Mouse (Mus musculus) ovary, postnatal 10 days (tissue): Measurements from ENCODE around the gene Opcml.

Experiments
- DNase-seq: peaks from one replicate; pipeline ENCODE4 v3.0.0; 2022; ENCODE audit warnings: low spot score

Gene Opcml

DNA sequence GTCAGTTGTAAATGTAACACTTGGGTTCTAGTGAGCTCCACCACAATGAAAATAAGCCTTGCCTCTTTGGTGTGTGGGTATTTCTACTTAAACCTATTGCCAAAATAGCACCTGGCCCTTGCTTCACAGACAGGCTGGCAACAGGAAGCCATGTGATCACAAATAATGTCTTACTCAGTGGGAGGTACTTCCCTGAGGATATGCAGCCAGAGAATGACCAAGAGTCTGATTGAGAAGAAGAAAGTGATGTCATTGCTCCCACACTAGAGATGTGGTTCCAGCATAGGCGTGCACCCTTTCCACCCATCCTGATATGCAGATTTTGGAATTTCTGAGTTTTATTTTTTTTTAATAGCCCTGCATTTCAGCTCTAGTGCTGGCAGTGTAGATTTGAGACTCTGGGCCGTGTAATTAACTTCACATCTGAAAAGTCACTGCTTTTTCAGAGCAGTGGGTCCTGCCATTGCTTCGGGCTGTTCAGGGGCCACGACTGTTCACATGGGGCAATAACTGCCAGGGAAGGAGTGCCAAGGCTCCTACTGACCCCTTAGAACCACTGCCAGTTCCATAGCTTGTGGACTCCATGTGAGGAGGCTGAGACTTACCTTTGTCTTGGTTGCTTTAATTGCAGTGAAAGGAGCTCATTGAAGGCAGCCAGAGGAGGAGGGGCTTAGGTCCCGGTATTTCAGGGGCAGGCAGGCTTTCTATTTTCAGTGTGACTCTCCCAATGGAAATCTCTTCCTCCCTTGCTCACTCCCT is 649.0 kb downstream of the Opcml start:
- DNase-seq: no peak

- no peak for DNase-seq
These were observed 649.7 kb downstream of the Opcml start for GRCm38 (mm10) chr9:28440192-28440795.

- no peak for DNase-seq
These were observed 653.9 kb downstream of the Opcml start for GRCm38 (mm10) chr9:28444485-28444884.

DNA sequence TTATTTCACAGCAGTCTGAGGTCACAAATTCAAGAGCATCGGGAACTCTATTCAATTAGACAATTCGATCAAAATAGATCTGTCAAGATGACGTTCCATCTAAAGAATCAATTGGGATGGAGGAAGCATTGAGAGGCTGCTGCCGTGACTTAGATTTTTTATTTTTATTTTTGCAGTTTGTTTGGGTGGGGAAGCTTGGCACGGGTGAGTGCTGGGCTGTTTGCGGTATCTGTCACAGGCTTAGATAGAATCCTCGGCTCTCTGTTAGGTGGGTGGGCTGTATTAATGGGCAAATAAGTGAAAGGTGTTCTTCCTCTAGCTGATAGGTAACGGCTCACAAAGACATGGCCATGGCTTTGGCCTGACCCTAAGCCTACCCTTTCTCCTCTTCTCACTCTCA is 654.4 kb downstream of the Opcml start:
- no peak for DNase-seq

DNA sequence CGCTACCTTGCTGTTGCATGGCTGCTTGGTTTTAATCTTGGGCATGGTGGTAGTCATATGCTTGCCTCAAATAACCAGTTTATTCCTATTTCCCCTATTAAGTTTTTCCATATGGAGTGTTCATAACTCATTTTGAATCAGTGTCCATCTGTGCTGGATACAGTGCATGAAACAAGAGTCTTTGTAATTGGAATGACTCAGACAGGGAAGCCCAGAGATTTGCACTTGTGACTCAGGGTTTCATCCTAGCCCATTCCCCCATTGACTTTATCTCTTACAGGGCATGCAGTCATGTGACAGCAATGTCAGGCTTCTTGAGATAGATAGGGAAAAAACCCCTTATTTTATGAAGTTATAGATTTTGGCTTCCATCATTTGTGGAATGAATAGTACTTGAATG is 655.3 kb downstream of the Opcml start:
- no peak for DNase-seq

DNA sequence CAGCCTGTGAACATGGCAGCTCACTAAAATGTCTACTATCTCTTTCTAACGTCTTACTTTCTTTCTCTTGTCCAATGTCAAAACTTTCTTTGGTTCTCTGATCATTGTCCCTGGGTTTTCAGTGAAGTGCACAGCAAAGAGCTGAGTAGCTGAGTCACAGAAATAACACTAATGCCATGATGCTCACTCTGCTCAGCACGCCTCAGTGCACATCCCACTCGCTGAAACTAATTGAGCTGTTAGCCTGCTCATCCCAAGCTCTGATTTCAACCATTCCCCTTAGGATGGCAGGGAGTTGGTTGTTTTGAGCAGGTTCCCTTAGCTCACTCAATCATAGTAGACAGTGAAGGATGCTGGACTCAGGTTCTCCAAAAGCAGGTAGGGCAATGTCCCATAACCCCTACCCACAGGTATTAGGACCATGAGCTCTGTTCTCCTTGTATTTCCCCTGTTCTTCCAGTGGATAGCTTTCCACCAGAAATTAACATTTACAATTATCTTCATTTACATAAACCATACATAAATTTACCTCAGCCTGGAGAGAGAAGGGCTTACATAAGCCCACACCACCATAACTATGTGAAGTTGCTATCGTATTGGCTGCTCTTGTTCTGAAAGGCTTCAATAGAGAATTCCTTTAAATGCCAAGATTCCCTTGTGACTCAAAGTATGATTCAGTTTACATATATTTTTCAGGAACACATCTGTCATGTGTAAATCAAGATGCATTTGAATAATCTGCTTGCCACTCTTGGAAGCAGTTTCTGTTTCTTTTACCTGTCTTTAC is 655.9 kb downstream of the Opcml start:
- no peak for DNase-seq

GRCm38 (mm10) chr9:28452509-28452908 is 661.9 kb downstream of the Opcml start:
- DNase-seq: no peak

GRCm38 (mm10) chr9:28453062-28453461 is 662.5 kb downstream of the Opcml start:
- no peak for DNase-seq

DNA sequence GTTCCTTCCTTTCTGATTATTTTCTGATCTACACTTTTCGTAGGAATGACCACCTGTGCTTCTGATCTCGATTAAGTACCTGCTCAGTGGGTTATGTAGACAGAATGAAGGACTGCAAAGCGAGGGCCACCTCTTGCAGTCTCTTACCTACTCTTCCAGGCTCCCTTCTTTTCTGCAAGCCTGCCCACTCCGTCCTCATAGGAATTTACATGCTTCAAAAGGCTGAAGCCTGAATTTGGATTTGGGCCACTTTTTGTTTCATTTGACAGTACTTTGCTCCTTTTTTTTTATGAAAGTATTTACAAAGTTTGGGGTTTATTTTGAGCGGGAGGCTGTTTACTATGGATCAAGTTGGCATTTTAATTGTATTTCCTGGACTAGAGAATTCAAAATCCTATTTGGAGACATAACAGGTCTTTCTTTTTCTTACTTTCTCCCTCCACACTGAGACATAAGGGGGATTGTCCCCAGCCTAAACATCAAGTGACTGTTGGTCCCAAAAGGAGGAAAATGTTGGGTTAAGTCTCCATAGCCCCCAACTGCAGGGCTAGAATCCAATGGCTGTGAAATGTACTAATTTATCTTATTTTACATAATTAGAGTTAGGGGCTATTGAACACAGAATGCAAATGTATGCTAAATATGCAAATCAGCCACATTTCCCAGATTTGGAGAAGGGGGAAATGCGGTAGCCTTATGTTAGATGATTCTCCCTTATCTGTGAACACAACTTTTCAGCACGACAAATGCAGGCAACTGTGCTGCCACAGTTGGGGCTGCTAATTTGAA is 667.6 kb downstream of the Opcml start:
- no peak for DNase-seq

DNA sequence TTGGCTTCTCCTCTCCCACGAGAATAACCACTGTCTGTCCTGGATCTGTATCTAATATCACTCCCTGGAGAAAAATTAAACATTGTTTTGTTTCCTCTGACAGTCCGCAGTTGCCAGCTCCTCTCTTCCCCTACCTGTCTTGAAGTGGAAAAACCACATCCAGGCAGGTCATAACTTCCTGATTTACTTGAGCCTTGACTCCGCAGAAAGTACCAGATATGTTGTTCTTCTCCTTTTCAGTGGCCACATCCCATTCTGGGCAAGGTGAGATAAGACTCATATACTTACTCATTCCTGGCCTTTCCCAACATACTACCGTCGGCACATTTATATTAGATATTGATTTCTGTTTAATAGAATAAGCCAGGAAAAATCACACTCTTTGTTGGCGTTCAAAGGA is 673.0 kb downstream of the Opcml start:
- no peak for DNase-seq

- no peak for DNase-seq
These were observed 678.8 kb downstream of the Opcml start for GRCm38 (mm10) chr9:28469419-28469818.

DNA sequence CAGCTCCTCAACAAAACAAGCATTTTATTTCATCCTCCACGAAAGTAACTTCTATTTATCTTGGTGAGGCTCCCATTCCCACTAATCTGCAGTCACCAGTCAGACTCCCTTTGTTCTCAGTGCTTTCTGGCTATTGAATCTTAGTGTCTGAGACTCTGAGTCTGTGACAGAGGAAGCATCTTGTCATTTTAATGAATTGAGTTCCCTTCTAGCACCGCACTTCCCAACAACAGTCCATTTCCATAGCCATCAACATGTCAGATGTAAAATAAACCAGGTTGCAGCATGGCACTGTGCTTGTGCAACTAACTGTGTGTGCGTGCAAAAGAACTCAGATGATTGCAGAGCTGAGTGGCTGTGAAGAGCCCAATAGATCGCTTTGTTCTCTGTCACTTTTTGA is 680.9 kb downstream of the Opcml start:
- no peak for DNase-seq

DNA sequence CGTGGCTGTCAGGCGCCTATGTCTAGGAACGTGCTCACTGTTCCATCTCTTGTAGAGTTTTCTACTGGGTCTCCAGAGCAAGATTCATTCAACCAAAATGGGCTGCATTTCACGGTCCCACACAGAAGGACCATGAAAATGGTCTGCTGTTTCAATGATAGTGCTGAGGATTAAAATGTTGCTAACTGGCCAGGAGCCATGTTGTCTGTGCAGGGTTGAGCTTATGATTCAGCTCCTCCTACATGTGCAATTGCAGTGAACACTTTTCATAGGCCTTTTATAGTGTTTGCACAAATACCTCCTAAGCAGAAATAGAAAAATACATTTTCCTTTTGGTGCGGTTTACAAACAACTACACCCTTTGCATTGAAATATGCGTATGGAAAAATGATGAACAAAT is 684.0 kb downstream of the Opcml start:
- no peak for DNase-seq

GRCm38 (mm10) chr9:28481261-28481660 is 690.7 kb downstream of the Opcml start:
- no peak for DNase-seq

- DNase-seq: no peak
These were observed 697.9 kb downstream of the Opcml start for GRCm38 (mm10) chr9:28488499-28488898.

DNA sequence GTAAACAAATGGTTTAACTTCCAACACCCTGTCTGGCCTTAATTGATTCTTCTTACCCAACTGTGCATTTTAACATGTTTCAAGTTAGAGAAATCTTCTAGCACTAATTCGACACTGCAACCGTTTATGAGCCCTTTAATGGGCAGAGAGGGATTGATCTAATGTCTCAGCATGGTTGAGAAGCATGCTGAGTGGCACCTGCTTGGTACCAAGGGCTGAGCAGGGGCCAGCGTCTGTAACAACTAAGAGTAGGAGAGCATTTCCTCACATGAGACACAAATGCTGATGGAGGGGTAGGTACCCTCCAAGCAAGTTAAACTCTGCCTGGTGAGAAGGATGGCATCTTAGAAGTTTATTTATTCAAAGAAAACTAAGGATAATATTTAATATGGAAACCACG is 699.3 kb downstream of the Opcml start:
- no peak for DNase-seq

DNA sequence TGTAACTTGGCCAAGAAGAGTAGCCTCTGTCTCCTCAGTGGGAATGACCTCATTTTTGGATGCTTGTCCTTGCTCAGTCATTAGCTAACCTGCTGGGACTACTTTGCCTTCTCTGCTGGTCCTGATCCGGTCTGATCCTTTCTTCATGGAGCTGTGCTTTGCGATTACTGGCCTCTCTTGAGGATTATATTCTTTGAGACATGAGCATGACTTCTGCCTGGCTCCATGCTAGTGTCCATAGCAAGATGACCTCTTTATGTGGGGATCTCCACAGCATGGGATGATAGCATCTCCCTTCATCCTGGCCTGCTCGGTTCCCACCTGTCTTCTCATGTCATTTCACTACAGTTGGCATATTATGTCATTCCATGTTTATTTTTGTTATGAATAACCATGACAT is 699.8 kb downstream of the Opcml start:
- no peak for DNase-seq

DNA sequence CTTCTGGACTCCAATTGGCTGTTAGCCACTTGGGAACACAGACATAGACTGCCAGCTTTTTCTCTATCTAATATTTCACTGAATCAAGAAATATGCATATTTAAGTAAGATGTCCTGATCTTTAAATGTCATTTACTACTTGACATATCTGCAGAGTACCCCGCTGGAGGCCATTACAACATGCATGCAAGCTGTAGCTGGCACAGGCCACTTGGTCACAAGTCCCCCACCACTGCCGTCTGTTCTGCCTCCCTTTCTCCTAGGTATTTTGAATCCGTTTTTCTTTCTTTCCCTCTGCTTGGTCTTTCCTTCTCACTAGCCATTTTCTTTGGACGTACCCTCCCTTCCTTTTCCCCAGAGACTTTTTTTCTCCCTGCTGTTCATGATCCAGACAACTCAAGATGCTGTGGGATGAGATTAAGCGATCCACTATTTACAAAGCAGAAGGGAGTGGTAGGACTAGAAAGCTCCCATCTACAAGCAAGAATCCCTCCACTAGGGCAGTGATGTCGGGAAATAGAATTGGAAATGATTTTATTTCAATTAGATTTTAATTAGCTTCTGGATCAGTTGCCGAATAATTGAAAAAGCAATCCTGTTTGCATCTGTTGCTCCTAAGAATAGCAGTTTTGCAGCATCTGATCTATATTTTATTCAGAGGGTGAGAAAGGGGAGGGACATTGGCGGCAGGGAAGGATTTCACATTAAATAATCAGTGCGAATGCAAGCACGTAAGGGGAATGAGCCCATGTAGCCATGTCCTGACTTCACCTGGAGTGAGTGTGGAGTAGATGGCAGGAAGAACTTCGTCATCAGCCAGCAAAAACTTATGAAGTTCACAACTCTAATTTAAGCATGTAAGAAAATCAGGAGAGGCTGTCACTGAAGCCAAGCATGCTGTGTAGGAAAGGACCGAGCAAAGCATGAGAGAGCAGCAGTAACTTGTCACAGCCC is 709.5 kb downstream of the Opcml start:
- no peak for DNase-seq

- no peak for DNase-seq
These were observed 723.3 kb downstream of the Opcml start for GRCm38 (mm10) chr9:28513905-28514304.

DNA sequence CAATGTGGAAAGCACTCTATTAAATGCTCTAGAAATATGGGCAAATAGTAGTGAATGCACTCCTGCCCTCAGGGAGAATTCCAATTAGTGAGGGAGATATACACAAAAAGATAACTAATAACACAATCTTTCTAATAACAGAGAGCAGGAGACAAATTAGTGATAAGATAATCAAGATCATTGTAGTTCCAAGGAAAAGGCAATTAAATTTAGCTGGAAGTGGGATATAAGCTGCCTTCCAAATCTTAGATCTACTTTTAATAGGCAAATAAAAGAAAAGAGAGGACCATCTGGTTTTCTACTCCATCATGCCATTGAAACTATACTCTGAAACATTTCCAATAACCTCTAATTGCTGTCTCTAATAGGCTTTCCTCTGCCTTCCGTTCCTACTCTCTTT is 742.6 kb downstream of the Opcml start:
- no peak for DNase-seq

DNA sequence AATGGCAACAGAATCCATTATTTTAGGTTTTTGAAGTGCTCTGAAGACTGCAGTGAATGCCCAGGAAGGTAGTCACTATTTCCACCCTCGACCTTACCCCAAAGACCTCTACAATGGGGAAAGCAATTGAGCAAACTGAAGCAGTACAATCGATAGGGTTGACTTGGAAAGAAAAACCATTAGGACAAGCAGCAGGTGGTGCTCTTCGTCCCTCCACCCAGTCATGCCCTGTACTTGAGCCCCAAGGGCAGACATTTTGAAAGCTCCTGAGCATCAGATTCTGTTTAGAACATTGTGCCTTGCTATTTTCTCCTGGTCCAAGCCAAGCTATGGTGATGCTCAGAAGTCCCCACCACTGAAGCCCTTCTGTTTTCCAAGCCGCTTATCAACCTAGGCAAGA is 744.4 kb downstream of the Opcml start:
- no peak for DNase-seq
